Mouse (Mus musculus) brain, embryonic 14.5 days (tissue): ENCODE results near the gene Ubald2.

Experiments used
- CTCF ChIP-seq: fragments of 200-500 bp; IDR thresholded peaks from 2 replicates; pipeline ENCODE4 v1.5.1; 2012; ENCODE audit warnings: inconsistent platforms, mild to moderate bottlenecking, moderate library complexity, borderline replicate concordance; ENCODE audit not compliant: insufficient read depth, insufficient read length; ENCODE audit errors: extremely low read depth
- POLR2A ChIP-seq: fragments of 200-500 bp; IDR thresholded peaks from 2 replicates; pipeline ENCODE4 v1.6.1; 2012; ENCODE audit warnings: mild to moderate bottlenecking, inconsistent platforms, borderline replicate concordance; ENCODE audit not compliant: poor library complexity, insufficient read depth, insufficient read length, severe bottlenecking; ENCODE audit errors: extremely low read depth

- no peak for TF ChIP-seq CTCF
- TF ChIP-seq POLR2A, result no peak
These were observed 3.0 kb upstream of the Ubald2 start for GRCm38 (mm10) chr11:116430723-116431427.
